ENCODE assay signal across 10 mouse cellular contexts in the genomic region with DNA sequence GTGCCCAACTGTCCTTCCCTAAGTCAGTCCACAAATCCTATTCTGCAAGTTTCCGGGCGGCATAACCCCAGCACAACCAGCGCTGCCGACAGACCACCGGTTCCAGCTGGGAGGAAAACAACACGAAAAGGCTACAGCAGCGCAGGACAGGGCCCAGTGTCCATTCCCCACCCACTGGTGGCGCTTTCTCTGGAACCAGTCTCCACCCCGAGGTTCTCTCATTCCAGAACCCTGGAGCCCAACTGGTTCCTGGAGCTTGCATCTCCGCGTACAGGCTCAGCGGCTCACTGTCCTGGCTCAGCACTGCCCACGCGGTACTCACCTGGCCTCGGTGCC. TPM values are rescaled to one million over a fixed set of nuclear protein-coding genes. Genes with fewer than 3 reads are reported as not detected.
A peak's percentile ranks its signal among the peaks of the same experiment; 100 is the strongest.
DNase-seq lines count a peak whose midpoint lies in the region; ATAC-seq and TF ChIP-seq lines count a peak whose summit lies in the region.
"Had no signal": no experiment of that assay in that cellular context is flagged by ENCODE, and none has a peak within 500 bp of the region (broad histone marks: within the 10 kb centered on the region; RNA-seq: fewer than 3 reads in every experiment).

A gene (plus strand): TSS at position 290 of the 336 bp plus-strand sequence.

- ATAC-seq in heart, embryonic 14.5 days (ENCODE audit: insufficient number of reproducible peaks, insufficient read depth, low FRiP score, low read depth): no peak
- ATAC-seq in heart, postnatal 0 days (ENCODE audit: insufficient read depth, low read depth): no peak
- ATAC-seq in limb, embryonic 15.5 days (ENCODE audit: insufficient number of reproducible peaks, low FRiP score, low TSS enrichment, low read depth): no peak
- ATAC-seq in megakaryocyte-erythroid progenitor cell, adult 5-6 weeks (replicated peaks; ENCODE audit: low FRiP score, low TSS enrichment, poor library complexity, severe bottlenecking): no peak

- WGBS in heart, embryonic 14.5 days: 1% methylated on average over 15 of the region's 15 CpGs
- WGBS in heart, postnatal 0 days: 4% methylated on average over 15 of the region's 15 CpGs
- under 1% methylated on average over 15 of the region's 15 CpGs for WGBS in limb, embryonic 15.5 days

- TF ChIP-seq CTCF in bone marrow macrophage, adult 2 months (IDR thresholded peaks at IDR 0.05; ENCODE audit: low read depth, low read length): no peak
- no peak for TF ChIP-seq CTCF in heart, postnatal 0 days (IDR thresholded peaks at IDR 0.05; ENCODE audit: low read depth)

- H3K4me3 ChIP-seq in heart, embryonic 14.5 days (ENCODE audit: control insufficient read depth in 1 of 2, insufficient read depth in 1 of 2, low read depth in 1 of 2, low read length in 2 of 2): peak within 1 kb of the TSS; percentile 60 to 65
- peak within 1 kb of the TSS; percentile 61 for H3K4me3 ChIP-seq in bone marrow macrophage, adult 2 months (ENCODE audit: insufficient read depth, low read length)
- H3K4me3 ChIP-seq in heart, postnatal 0 days (ENCODE audit: low read depth, low read length): peak within 1 kb of the TSS; percentile 67
- peak within 1 kb of the TSS; percentile 65 for H3K4me3 ChIP-seq in limb, embryonic 15.5 days

- H3K27me3 ChIP-seq in heart, embryonic 14.5 days (ENCODE audit: control insufficient read depth, insufficient read depth, low read length): peaks cover 75% of the 10 kb centered on the region
- H3K27me3 ChIP-seq in heart, postnatal 0 days (ENCODE audit: control insufficient read depth, insufficient read depth, low read length): peaks cover 75% of the 10 kb centered on the region
- H3K27me3 ChIP-seq in limb, embryonic 15.5 days: peaks cover 92% of the 10 kb centered on the region

- no peak within 1 kb of the TSS for H3K27ac ChIP-seq in heart, embryonic 14.5 days (replicated peaks in 1 of 2; ENCODE audit: control insufficient read depth in 1 of 2, insufficient read depth in 1 of 2, low read depth in 2 of 2, low read length in 2 of 2)
- no peak within 1 kb of the TSS for H3K27ac ChIP-seq in bone marrow macrophage, adult 2 months (ENCODE audit: insufficient read depth, low read depth, low read length)
- no peak within 1 kb of the TSS for H3K27ac ChIP-seq in heart, postnatal 0 days (ENCODE audit: low read depth)
- no peak within 1 kb of the TSS for H3K27ac ChIP-seq in limb, embryonic 15.5 days

- no peaks in the 10 kb centered on the region for H3K36me3 ChIP-seq in heart, embryonic 14.5 days (ENCODE audit: control insufficient read depth, insufficient read depth, low read length)
- H3K36me3 ChIP-seq in heart, postnatal 0 days (replicated peaks; ENCODE audit: control insufficient read depth, insufficient read depth, low read length): no peaks in the 10 kb centered on the region
- H3K36me3 ChIP-seq in limb, embryonic 15.5 days: no peaks in the 10 kb centered on the region
- H3K36me3 ChIP-seq: G1E had no signal

- H3K4me1 ChIP-seq in heart, embryonic 14.5 days (ENCODE audit: control insufficient read depth in 2 of 2, insufficient read depth in 2 of 2, low read length in 2 of 2): peaks cover 17 to 43% of the 10 kb centered on the region in 2 experiments
- peaks cover 9% of the 10 kb centered on the region for H3K4me1 ChIP-seq in bone marrow macrophage, adult 2 months (ENCODE audit: control insufficient read depth, insufficient read depth, low read length)
- peaks cover 5% of the 10 kb centered on the region for H3K4me1 ChIP-seq in heart, postnatal 0 days (ENCODE audit: control insufficient read depth, insufficient read depth)
- peaks cover 40% of the 10 kb centered on the region for H3K4me1 ChIP-seq in limb, embryonic 15.5 days

- no peak for DNase-seq in heart, postnatal 4 days
- no peak for DNase-seq in heart, postnatal 0 days (ENCODE audit: low spot score)
- no peak for DNase-seq in spleen, postnatal 14 days (ENCODE audit: low spot score in 2 of 2)
- no peak for DNase-seq in Muller cell, postnatal 12 days (ENCODE audit: inconsistent ontology term)

- H3K4me2 ChIP-seq in heart, embryonic 14.5 days (ENCODE audit: low read length): peak within 1 kb of the TSS; percentile 93
- peak within 1 kb of the TSS; percentile 99 for H3K4me2 ChIP-seq in heart, postnatal 0 days (ENCODE audit: low read depth, low read length)
- peak within 1 kb of the TSS; percentile 99 for H3K4me2 ChIP-seq in limb, embryonic 15.5 days

- no peak for TF ChIP-seq EP300 in heart, postnatal 0 days (IDR thresholded peaks at IDR 0.05; ENCODE audit: low read depth)

- peak within 1 kb of the TSS; percentile 63 for H3K9ac ChIP-seq in heart, embryonic 14.5 days (ENCODE audit: low read length)
- H3K9ac ChIP-seq in heart, postnatal 0 days (replicated peaks; ENCODE audit: low read depth, low read length): peak within 1 kb of the TSS; percentile 41; the same call in 1 of the 2 replicates
- H3K9ac ChIP-seq in limb, embryonic 15.5 days: peak within 1 kb of the TSS; percentile 23; the same call in 1 of the 2 replicates

- H3K9me3 ChIP-seq in heart, embryonic 14.5 days (ENCODE audit: control insufficient read depth, low read length): no peaks in the 10 kb centered on the region
- H3K9me3 ChIP-seq in heart, postnatal 0 days (replicated peaks; ENCODE audit: control insufficient read depth, low read length): no peaks in the 10 kb centered on the region
- H3K9me3 ChIP-seq in limb, embryonic 15.5 days: no peaks in the 10 kb centered on the region

- TF ChIP-seq POLR2A in bone marrow macrophage, adult 2 months (IDR thresholded peaks at IDR 0.05; ENCODE audit: borderline replicate concordance, low read depth, low read length): no peak

RNA-seq across cellular contexts. Expression of the gene that starts here (rescaled TPM):
- 0.19 and 0.20 TPM in 2 replicates for polyA plus RNA-seq in heart, embryonic 14.5 days (2014; fragmentation: Nextera tagmentation; extraction: Ambion mirVana)
- total RNA-seq in heart, postnatal 4 days (2021): under 1 TPM; 0.16 to 0.24 TPM
- polyA plus RNA-seq in bone marrow macrophage, adult 2 months (2012; ENCODE audit: insufficient read depth, insufficient read length, missing spikeins): not detected in 2 replicates
- 0.04 and 1.5 TPM in 2 replicates for total RNA-seq in heart, postnatal 0 days (2014; rRNA removed; ENCODE audit: low replicate concordance)
- polyA plus RNA-seq in heart, postnatal 0 days (2015; fragmentation: Nextera tagmentation; extraction: Ambion mirVana): 0.03 and 0.08 TPM in 2 replicates
- polyA plus RNA-seq in limb, embryonic 15.5 days (2015; fragmentation: Nextera tagmentation; extraction: Ambion mirVana): 1.1 and 1.7 TPM in 2 replicates
- not detected in 2 replicates for total RNA-seq in megakaryocyte-erythroid progenitor cell, adult 5-6 weeks (2014; fragmentation: Nextera tagmentation)
- total RNA-seq in megakaryocyte-erythroid progenitor cell, adult 5-6 weeks (2017): 0.23 TPM in 1 of 2 replicates, not detected in the other
- total RNA-seq: hematopoietic stem cell, adult 5-6 weeks had no signal
- polyA plus RNA-seq: G1E had no signal
